Mouse (Mus musculus): ENCODE data around the gene Zap70. TPM values are rescaled to one million over a fixed set of nuclear protein-coding genes. Genes with fewer than 3 reads are reported as not detected.

Zap70 gene
- 0.48 and 0.52 TPM in 2 replicates for polyA plus RNA-seq (2015; fragmentation: Nextera tagmentation; extraction: Ambion mirVana)

DNA sequence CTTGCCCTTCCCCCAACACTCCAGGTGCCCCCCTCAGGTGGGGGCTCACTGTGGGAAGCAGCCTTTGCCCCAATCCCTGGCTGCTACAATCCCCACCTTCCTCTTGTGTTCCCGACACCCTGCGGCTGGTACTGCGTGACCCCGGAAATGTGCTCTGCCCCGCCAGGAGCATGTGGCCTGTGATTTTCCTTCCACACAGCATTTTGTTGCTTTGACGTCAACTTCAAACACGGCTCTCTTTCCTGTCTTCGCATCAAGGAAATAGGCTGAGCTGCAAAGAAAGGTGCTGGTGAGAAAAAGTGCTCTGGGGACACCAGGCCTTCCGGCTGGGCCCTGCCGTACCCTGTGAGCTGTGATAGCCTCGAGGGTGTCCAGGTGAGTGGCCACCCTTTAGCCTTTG lies at the start of gene Zap70:
Gene Zap70, plus strand, starts transcription at position 231 of the 400 bp plus-strand sequence.
- Histone ChIP-seq H3K9ac (no peak within 1 kb of the TSS), H3K4me3 (replicated peaks) (no peak within 1 kb of the TSS), H3K4me1 (replicated peaks) (no peaks in the 10 kb centered on the region), H3K9me3 (no peaks in the 10 kb centered on the region), H3K27ac (no peak within 1 kb of the TSS), H3K36me3 (no peaks in the 10 kb centered on the region), H3K27me3 (replicated peaks) (no peaks in the 10 kb centered on the region), H3K4me2 (replicated peaks) (no peak within 1 kb of the TSS)
- no peak for ATAC-seq
- 83% methylated on average over 11 of the region's 11 CpGs for WGBS

DNA sequence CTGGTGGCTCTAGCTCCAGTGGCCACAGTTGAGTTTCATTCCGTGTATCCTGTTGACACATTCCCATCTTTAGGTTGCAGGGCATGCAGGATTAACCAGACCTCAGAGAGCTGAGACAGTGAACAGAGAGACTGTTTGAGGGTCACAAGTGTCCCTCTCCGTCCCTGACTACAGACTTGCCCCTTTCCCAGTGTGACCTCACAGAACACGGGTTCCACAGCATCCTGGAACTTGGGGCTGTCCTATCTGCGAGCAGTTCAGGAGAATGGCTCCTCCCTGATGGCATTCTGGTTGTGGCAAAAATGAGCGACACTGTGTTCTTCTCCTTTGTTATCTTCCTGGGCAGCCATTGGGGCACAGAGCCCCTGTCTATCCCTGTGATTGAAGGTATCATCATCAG lies 47.3 kb upstream of the Zap70 start, which contains the start of gene Actr1b:
Gene Actr1b, minus strand, starts transcription at position 112 of the 400 bp plus-strand sequence.
- WGBS, result 82% methylated on average over 5 of the region's 5 CpGs

DNA sequence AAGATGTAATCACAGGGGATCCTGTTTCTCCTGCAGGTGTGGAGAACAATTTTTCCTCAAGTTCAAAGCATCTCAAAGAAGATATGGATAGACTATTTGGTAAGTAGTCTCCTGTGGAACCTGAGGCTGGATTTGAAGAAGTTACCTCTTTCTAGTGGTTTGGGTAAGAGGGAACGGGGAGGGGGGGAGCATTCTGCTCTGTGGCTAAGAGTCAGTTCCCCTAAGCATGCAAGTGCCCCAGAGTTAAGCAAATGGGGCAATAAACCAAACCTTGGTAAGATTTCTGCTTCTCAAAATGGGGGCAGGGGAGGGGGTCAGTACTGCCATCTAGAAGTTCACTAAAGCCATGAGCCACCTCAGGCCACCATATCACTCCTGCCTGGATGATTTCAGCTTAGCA lies 42.8 kb upstream of the Zap70 start:
- Histone ChIP-seq H3K4me2 (replicated peaks) (no peak overlapping the region), H3K27ac (no peak overlapping the region), H3K4me3 (replicated peaks) (no peak overlapping the region), H3K27me3 (replicated peaks) (no peaks in the 10 kb centered on the region), H3K4me1 (replicated peaks) (0 out of 2 replicates have a peak, but pooled peaks cover 2% of the 10 kb centered on the region), H3K9me3 (no peaks in the 10 kb centered on the region), H3K36me3 (no peaks in the 10 kb centered on the region), H3K9ac (no peak overlapping the region)
- 95% methylated on average over 1 of the region's 1 CpGs for WGBS
- no peak for ATAC-seq

More for the DNA sequence above, 47.3 kb upstream of the Zap70 start, which contains the start of gene Actr1b:
- Histone ChIP-seq H3K27ac (no peak within 1 kb of the TSS), H3K4me1 (replicated peaks) (no peaks in the 10 kb centered on the region), H3K36me3 (no peaks in the 10 kb centered on the region), H3K4me3 (replicated peaks) (no peak within 1 kb of the TSS), H3K4me2 (replicated peaks) (no peak within 1 kb of the TSS), H3K9ac (no peak within 1 kb of the TSS), H3K9me3 (no peaks in the 10 kb centered on the region), H3K27me3 (replicated peaks) (no peaks in the 10 kb centered on the region)
- no peak for ATAC-seq

DNA sequence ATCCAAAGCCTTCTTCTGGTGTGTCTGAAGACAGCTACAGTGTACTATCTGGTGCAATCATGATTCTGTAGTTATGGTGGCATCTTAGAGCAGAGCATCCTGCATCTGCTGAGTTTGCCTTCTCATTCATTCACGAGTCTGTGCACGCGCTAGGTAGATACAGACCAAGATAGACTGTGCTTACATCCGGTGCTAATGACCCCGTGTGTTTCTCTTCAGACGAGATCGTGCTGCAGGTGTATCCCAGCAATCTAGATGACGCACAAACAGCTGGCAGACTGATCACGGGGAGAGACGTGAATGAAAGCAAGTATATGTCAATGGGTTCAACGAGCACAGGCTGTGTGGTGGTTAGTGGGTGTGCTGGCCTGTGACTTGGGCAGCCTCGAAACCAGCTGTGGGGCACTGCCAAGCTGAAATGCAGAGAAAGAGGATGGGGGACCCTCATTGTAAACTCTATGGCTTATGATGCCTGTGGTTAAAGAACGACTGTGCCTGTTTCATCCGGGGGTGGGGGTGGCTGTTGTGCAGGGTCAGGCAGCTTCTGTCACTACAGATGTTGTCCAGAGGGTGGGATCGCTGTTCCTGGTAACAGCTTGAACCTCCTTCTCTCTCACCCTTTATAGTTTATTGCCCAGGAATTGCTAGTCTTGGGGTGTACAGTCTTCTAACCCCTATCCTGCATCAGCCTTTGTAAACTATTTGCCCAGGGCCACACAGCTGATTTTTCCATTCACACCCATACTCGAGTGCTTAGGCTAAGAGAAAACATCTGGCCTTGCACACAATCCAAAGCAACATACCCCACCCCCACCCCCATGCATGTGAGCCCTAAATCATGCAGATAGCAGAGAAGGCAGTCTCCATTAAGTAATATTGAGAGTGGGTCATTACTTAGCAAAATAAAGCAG lies 38.2 kb upstream of the Zap70 start:
- Histone ChIP-seq H3K4me2 (replicated peaks) (no peak overlapping the region), H3K27me3 (replicated peaks) (no peaks in the 10 kb centered on the region), H3K4me1 (replicated peaks) (0 out of 2 replicates have a peak, but pooled peaks cover 2% of the 10 kb centered on the region), H3K9me3 (no peaks in the 10 kb centered on the region), H3K27ac (no peak overlapping the region), H3K4me3 (replicated peaks) (no peak overlapping the region), H3K9ac (no peak overlapping the region), H3K36me3 (no peaks in the 10 kb centered on the region)
- ATAC-seq, result no peak
- WGBS, result 56% methylated on average over 16 of the region's 16 CpGs

DNA sequence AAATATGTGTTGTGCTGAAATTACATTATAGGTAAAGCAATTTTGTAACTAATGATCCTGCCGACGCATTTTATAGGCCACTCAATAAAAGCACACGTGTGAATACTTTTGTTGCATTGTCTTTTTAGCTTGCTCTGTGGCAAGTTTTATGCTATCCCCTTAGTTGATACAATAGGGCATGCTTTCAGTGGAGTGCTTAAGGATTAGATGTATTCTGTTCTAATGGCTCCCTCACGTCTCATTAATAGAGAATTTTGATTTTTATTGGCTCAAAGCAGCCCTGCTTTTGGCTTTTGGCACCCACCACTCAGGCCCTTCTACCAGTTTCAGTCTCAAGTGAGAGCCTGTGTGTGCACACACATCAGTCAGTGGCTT lies 37.6 kb upstream of the Zap70 start:
- Histone ChIP-seq H3K4me2 (replicated peaks) (no peak overlapping the region), H3K27me3 (replicated peaks) (no peaks in the 10 kb centered on the region), H3K9me3 (no peaks in the 10 kb centered on the region), H3K36me3 (no peaks in the 10 kb centered on the region), H3K4me3 (replicated peaks) (no peak overlapping the region), H3K4me1 (replicated peaks) (0 out of 2 replicates have a peak, but pooled peaks cover 2% of the 10 kb centered on the region), H3K27ac (no peak overlapping the region), H3K9ac (no peak overlapping the region)
- WGBS, result 64% methylated on average over 4 of the region's 4 CpGs
- no peak for ATAC-seq

DNA sequence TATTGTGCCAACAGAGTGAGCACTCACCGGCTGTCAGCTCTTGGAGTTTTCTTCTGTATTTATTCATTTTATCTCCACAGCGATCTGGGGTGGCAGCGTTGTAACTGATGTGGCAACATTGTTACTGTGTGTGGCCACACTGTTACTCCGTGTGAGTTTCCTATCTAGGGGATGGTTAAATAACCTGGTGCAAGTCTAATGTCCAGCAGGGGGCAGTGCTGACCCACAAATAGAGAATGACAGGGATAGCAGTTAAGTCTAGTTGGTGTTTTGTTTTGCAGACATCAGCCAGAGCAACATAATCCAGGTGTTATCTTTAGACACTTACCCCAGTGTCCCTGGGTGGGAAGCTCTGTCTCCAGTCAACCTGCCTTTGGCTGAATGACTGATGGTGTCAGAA lies 24.3 kb upstream of the Zap70 start:
- H3K27ac ChIP-seq, result no peak overlapping the region
- H3K4me1 ChIP-seq (replicated peaks), result no peaks in the 10 kb centered on the region
- no peaks in the 10 kb centered on the region for H3K9me3 ChIP-seq
- 9% methylated on average over 4 of the region's 4 CpGs for WGBS
- no peak overlapping the region for H3K4me3 ChIP-seq (replicated peaks)
- no peak overlapping the region for H3K4me2 ChIP-seq (replicated peaks)
- H3K27me3 ChIP-seq (replicated peaks), result no peaks in the 10 kb centered on the region; the same call in 1 of the 2 replicates
- ATAC-seq, result no peak
- no peaks in the 10 kb centered on the region for H3K36me3 ChIP-seq
- H3K9ac ChIP-seq, result no peak overlapping the region

DNA sequence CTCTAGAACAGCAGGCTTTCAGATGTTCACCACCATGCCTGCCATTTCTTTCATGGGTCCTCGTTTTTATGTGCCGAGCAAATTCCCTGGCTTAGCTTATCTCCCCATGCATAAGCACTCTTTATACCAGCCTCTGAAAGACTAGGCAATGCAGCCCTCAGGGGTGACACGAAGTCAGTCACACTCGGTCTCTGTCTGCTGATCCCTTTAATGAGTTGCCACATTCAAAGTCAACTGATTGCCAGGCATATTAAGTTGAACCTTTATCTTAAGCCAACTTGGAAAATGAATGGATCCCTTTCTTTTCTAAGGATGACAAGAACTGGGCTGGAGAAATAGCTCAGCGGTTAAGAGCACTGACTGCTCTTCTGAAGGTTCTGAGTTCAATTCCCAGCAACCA lies 22.4 kb upstream of the Zap70 start:
- no peak for ATAC-seq
- Histone ChIP-seq H3K4me3 (replicated peaks) (no peak overlapping the region), H3K4me2 (replicated peaks) (no peak overlapping the region), H3K27me3 (replicated peaks) (peaks cover 3% of the 10 kb centered on the region; the same call in 1 of the 2 replicates), H3K9me3 (no peaks in the 10 kb centered on the region), H3K4me1 (replicated peaks) (0 out of 2 replicates have a peak, but pooled peaks cover under 1% of the 10 kb centered on the region), H3K9ac (no peak overlapping the region), H3K36me3 (no peaks in the 10 kb centered on the region), H3K27ac (no peak overlapping the region)
- WGBS, result 74% methylated on average over 5 of the region's 5 CpGs

DNA sequence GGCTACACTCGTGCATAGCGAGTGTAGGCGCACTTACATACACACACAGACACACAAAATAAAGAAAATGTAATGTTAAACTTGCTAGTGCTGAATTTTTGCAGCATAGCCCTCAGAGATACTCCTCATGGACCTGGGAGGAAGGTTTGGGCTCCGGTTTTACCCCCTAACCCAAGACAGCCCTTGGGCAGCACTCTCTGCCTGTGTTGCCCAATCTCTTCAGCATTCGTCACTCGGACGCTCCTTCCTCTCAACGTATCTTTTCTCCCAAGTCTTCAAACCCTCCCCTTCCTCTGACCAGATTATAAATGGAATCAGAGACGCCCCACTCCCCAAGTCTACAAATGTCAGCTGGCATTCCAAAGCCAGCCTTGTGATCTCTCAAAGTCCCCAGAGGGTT lies 18.6 kb upstream of the Zap70 start:
- WGBS, result 78% methylated on average over 9 of the region's 9 CpGs
- 0 out of 2 replicates have a peak, but pooled peaks cover 3% of the 10 kb centered on the region for H3K4me1 ChIP-seq (replicated peaks)
- H3K27me3 ChIP-seq (replicated peaks), result 0 out of 2 replicates have a peak, but pooled peaks cover 5% of the 10 kb centered on the region
- no peak overlapping the region for H3K9ac ChIP-seq
- no peak overlapping the region for H3K4me3 ChIP-seq (replicated peaks)
- H3K36me3 ChIP-seq, result no peaks in the 10 kb centered on the region
- no peak overlapping the region for H3K4me2 ChIP-seq (replicated peaks)
- no peak overlapping the region for H3K27ac ChIP-seq
- H3K9me3 ChIP-seq, result no peaks in the 10 kb centered on the region
- no peak for ATAC-seq

DNA sequence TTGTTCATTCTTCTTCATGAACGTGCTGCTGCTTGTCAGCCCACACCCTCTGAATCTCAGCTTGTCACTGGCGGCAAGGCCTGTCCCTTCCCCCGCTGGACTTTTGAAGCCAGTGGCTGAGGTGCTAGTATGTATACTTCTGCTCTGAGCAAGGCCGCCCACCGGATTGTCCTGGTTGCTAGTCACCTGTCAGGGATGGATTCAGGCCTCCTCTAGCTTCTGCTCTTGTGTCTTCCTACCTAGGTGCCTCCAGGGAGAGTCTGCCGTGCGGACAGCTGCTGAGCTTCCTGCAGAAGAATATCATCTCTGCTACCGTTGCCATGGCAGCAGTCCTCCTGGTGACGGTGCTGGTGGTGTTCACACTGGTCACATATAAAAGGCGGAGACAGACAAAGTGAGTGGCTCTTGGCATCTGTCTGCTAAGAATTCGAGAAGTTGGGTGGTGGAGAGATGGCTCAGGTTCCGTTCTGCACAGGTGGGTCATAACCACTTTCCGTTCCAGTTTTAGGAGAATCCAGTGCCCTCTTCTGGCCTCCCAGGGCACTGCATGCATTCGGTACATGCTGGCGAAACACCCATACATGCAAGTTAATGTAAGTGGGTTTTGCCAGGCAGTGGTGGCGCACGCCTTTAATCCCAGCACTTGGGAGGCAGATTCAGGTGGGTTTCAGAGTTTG lies 17.2 kb upstream of the Zap70 start:
- Histone ChIP-seq H3K27me3 (replicated peaks) (0 out of 2 replicates have a peak, but pooled peaks cover 5% of the 10 kb centered on the region), H3K36me3 (no peaks in the 10 kb centered on the region), H3K9ac (no peak overlapping the region; the same call in 1 of the 2 replicates), H3K4me2 (replicated peaks) (peak overlapping the region; percentile 49), H3K4me1 (replicated peaks) (0 out of 2 replicates have a peak, but pooled peaks cover 3% of the 10 kb centered on the region), H3K4me3 (replicated peaks) (peak overlapping the region; percentile 22), H3K27ac (no peak overlapping the region), H3K9me3 (no peaks in the 10 kb centered on the region)
- WGBS, result 24% methylated on average over 17 of the region's 17 CpGs
- peak; percentile 47; the same call in 1 of the 2 replicates for ATAC-seq

DNA sequence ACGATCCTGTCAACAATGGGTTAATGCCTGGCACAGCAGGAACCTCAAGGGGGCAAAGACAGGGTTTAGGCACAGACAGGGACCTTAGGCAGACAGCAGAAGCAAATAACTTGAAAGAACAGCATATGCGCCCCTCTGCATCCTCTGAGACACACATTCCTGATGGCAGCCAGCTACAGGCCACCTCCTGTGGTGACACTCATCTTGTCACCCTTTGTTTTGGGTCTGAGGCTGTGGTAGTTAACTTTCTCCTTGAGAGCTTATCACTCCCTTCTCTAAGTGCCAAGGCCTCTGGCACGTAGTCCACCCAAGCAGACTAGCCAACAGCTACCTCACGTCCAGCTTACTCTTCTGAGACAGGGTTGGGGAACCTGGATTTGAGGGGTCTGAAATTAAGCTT lies 15.9 kb upstream of the Zap70 start:
- Histone ChIP-seq H3K9ac (no peak overlapping the region), H3K9me3 (no peaks in the 10 kb centered on the region), H3K4me3 (replicated peaks) (no peak overlapping the region), H3K27me3 (replicated peaks) (0 out of 2 replicates have a peak, but pooled peaks cover 5% of the 10 kb centered on the region), H3K4me2 (replicated peaks) (no peak overlapping the region), H3K4me1 (replicated peaks) (0 out of 2 replicates have a peak, but pooled peaks cover 3% of the 10 kb centered on the region), H3K27ac (no peak overlapping the region), H3K36me3 (no peaks in the 10 kb centered on the region)
- ATAC-seq, result no peak
- WGBS, result 63% methylated on average over 4 of the region's 4 CpGs

DNA sequence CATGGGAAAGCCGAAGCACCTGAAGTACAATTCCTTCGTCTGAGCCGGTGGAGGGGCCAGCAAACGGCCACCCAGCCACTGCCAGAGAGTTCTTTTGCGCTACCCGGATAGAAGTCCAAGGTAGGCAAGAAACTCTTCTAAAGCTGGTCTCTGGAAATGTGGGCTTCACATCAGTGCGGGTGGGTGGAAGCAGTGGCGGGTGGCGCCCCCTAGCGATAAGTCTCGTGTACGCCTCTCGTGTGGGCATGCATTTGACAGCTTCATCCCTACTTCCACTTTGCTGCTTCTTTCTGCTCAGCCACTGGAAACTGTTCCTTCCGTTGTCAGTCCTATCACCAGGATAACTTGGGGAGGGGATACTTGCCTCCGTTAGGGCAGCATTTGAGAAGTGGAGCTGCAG lies 15.1 kb upstream of the Zap70 start:
- no peak overlapping the region for H3K9ac ChIP-seq
- 0 out of 2 replicates have a peak, but pooled peaks cover 5% of the 10 kb centered on the region for H3K27me3 ChIP-seq (replicated peaks)
- no peak overlapping the region for H3K4me2 ChIP-seq (replicated peaks)
- 0 out of 2 replicates have a peak, but pooled peaks cover 3% of the 10 kb centered on the region for H3K4me1 ChIP-seq (replicated peaks)
- H3K4me3 ChIP-seq (replicated peaks), result no peak overlapping the region
- ATAC-seq, result no peak
- no peaks in the 10 kb centered on the region for H3K36me3 ChIP-seq
- no peak overlapping the region for H3K27ac ChIP-seq
- WGBS, result 49% methylated on average over 15 of the region's 15 CpGs
- no peaks in the 10 kb centered on the region for H3K9me3 ChIP-seq
